ENCODE assay signal across 16 mouse cellular contexts in the genomic region with DNA sequence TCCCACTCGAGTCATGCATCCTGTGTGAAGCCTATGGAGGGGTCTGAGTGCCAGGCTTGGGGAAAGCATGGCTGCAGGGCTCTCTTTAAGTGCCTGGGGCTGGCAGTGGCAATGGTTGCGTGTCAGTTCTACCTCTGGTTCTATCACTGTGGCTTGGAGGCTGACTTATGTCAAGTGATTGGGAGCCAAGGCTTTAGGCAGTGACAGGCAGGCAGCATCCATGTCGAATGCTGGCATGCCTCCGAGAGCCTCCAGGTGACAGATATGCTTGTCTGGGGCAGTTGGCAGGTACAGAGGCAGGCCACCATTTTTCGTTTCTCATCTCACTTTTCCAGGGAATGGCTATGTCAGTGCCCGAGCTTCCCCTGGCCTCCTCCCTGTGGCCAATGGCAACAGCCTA.
"Had no signal": no experiment of that assay in that cellular context is flagged by ENCODE, and none has a peak within 500 bp of the region (broad histone marks: within the 10 kb centered on the region; RNA-seq: fewer than 3 reads in every experiment).

No protein-coding gene starts in this region.

- H3K9me3 ChIP-seq: limb, embryonic 10.5 days; limb, embryonic 13.5 days; liver, embryonic 12.5 days; liver, embryonic 15.5 days; lung, embryonic 15.5 days; megakaryocyte, embryonic 14.5 days; midbrain, embryonic 10.5 days; midbrain, embryonic 13.5 days had no signal

- DNase-seq: kidney, postnatal 10 days; layer of hippocampus, adult 9-11 months; liver; lung, adult 18-20 months; lung, postnatal 10 days; lung, postnatal 36 days; thymus, adult 18-20 months; thymus, postnatal 36 days had no signal

- H3K4me1 ChIP-seq: liver, embryonic 15.5 days; lung, embryonic 15.5 days had no signal

- H3K9ac ChIP-seq: limb, embryonic 13.5 days; liver, embryonic 12.5 days; liver, embryonic 15.5 days; lung, embryonic 15.5 days; midbrain, embryonic 13.5 days had no signal

- H3K27ac ChIP-seq: limb, embryonic 10.5 days; limb, embryonic 13.5 days; liver, embryonic 12.5 days; liver, embryonic 15.5 days; lung, embryonic 15.5 days; midbrain, embryonic 10.5 days; midbrain, embryonic 13.5 days had no signal

- H3K4me3 ChIP-seq: limb, embryonic 10.5 days; limb, embryonic 13.5 days; liver, embryonic 12.5 days; liver, embryonic 15.5 days; lung, embryonic 15.5 days; megakaryocyte, embryonic 14.5 days; midbrain, embryonic 10.5 days; midbrain, embryonic 13.5 days had no signal

- H3K27me3 ChIP-seq: limb, embryonic 13.5 days; liver, embryonic 12.5 days; liver, embryonic 15.5 days; lung, embryonic 15.5 days; megakaryocyte, embryonic 14.5 days; midbrain, embryonic 13.5 days had no signal
